Mouse (Mus musculus): ENCODE data around the gene Tpx2. TPM values are rescaled to one million over a fixed set of nuclear protein-coding genes. Genes with fewer than 3 reads are reported as not detected.
A peak's percentile ranks its signal among the peaks of the same experiment; 100 is the strongest.

The Tpx2 gene
- polyA plus RNA-seq, 1 experiment = 183 TPM

- Histone ChIP-seq H3K4me1 (ENCODE audit: control insufficient read depth, insufficient read depth, low read length) (peaks cover 14% of the 10 kb centered on the region), H3K27me3 (ENCODE audit: control insufficient read depth, insufficient read depth, low read length, poor library complexity, severe bottlenecking) (no peaks in the 10 kb centered on the region), H3K9me3 (replicated peaks; ENCODE audit: control insufficient read depth, insufficient read depth, low read length, poor library complexity, severe bottlenecking) (no peaks in the 10 kb centered on the region), H3K9ac (ENCODE audit: low read depth, poor library complexity, severe bottlenecking) (no peak overlapping the region), H3K27ac (ENCODE audit: insufficient read depth, low read length) (peak overlapping the region; percentile 23; the same call in 1 of the 2 replicates), H3K36me3 (ENCODE audit: control insufficient read depth, insufficient read depth, low read length, poor library complexity, severe bottlenecking) (no peaks in the 10 kb centered on the region), H3K4me3 (ENCODE audit: low read depth, low read length) (no peak overlapping the region)
- TF ChIP-seq EP300 (IDR thresholded peaks at IDR 0.05; ENCODE audit: insufficient read depth, low read depth, low read length) = no peak
Measured at GRCm38 (mm10) chr2:152817596-152818291, 30.0 kb upstream of the Tpx2 start.

- peaks cover 14% of the 10 kb centered on the region for H3K4me1 ChIP-seq (ENCODE audit: control insufficient read depth, insufficient read depth, low read length)
- H3K9ac ChIP-seq (ENCODE audit: low read depth, poor library complexity, severe bottlenecking) = no peak overlapping the region
- no peaks in the 10 kb centered on the region for H3K36me3 ChIP-seq (ENCODE audit: control insufficient read depth, insufficient read depth, low read length, poor library complexity, severe bottlenecking)
- TF ChIP-seq EP300 (IDR thresholded peaks at IDR 0.05; ENCODE audit: insufficient read depth, low read depth, low read length) = no peak
- TF ChIP-seq CTCF (IDR thresholded peaks at IDR 0.05; ENCODE audit: low read depth, low read length) = no peak
- no peak for TF ChIP-seq POLR2A (IDR thresholded peaks at IDR 0.05; ENCODE audit: insufficient read depth, low read length)
- peak overlapping the region; percentile 79; the same call in 1 of the 2 replicates for H3K27ac ChIP-seq (ENCODE audit: insufficient read depth, low read length)
- no peak overlapping the region for H3K4me3 ChIP-seq (ENCODE audit: low read depth, low read length)
- no peaks in the 10 kb centered on the region for H3K9me3 ChIP-seq (replicated peaks; ENCODE audit: control insufficient read depth, insufficient read depth, low read length, poor library complexity, severe bottlenecking)
- H3K27me3 ChIP-seq (ENCODE audit: control insufficient read depth, insufficient read depth, low read length, poor library complexity, severe bottlenecking) = no peaks in the 10 kb centered on the region
Measured at GRCm38 (mm10) chr2:152818679-152819078, 29.1 kb upstream of the Tpx2 start.

GRCm38 (mm10) chr2:152819097-152819624 lies 28.6 kb upstream of the Tpx2 start:
- no peaks in the 10 kb centered on the region for H3K9me3 ChIP-seq (replicated peaks; ENCODE audit: control insufficient read depth, insufficient read depth, low read length, poor library complexity, severe bottlenecking)
- 0 out of 2 replicates have a peak overlapping the region, but pooled peaks have one; percentile 10 for H3K9ac ChIP-seq (ENCODE audit: low read depth, poor library complexity, severe bottlenecking)
- TF ChIP-seq POLR2A (IDR thresholded peaks at IDR 0.05; ENCODE audit: insufficient read depth, low read length) (no peak), EP300 (IDR thresholded peaks at IDR 0.05; ENCODE audit: insufficient read depth, low read depth, low read length) (no peak), CTCF (IDR thresholded peaks at IDR 0.05; ENCODE audit: low read depth, low read length) (no peak)
- H3K4me1 ChIP-seq (ENCODE audit: control insufficient read depth, insufficient read depth, low read length) = peaks cover 15% of the 10 kb centered on the region
- peak overlapping the region; percentile 79 for H3K27ac ChIP-seq (ENCODE audit: insufficient read depth, low read length)
- H3K27me3 ChIP-seq (ENCODE audit: control insufficient read depth, insufficient read depth, low read length, poor library complexity, severe bottlenecking) = no peaks in the 10 kb centered on the region
- no peaks in the 10 kb centered on the region; the same call in 1 of the 2 replicates for H3K36me3 ChIP-seq (ENCODE audit: control insufficient read depth, insufficient read depth, low read length, poor library complexity, severe bottlenecking)
- no peak overlapping the region for H3K4me3 ChIP-seq (ENCODE audit: low read depth, low read length)

GRCm38 (mm10) chr2:152819926-152820325 lies 27.8 kb upstream of the Tpx2 start:
- Histone ChIP-seq H3K27ac (ENCODE audit: insufficient read depth, low read length) (peak overlapping the region; percentile 79), H3K4me3 (ENCODE audit: low read depth, low read length) (no peak overlapping the region), H3K36me3 (ENCODE audit: control insufficient read depth, insufficient read depth, low read length, poor library complexity, severe bottlenecking) (no peaks in the 10 kb centered on the region; the same call in 1 of the 2 replicates), H3K4me1 (ENCODE audit: control insufficient read depth, insufficient read depth, low read length) (peaks cover 17% of the 10 kb centered on the region), H3K9me3 (replicated peaks; ENCODE audit: control insufficient read depth, insufficient read depth, low read length, poor library complexity, severe bottlenecking) (no peaks in the 10 kb centered on the region), H3K27me3 (ENCODE audit: control insufficient read depth, insufficient read depth, low read length, poor library complexity, severe bottlenecking) (no peaks in the 10 kb centered on the region), H3K9ac (ENCODE audit: low read depth, poor library complexity, severe bottlenecking) (peak overlapping the region; percentile 36)
- no peak for TF ChIP-seq CTCF (IDR thresholded peaks at IDR 0.05; ENCODE audit: low read depth, low read length)
- no peak for TF ChIP-seq POLR2A (IDR thresholded peaks at IDR 0.05; ENCODE audit: insufficient read depth, low read length)
- no peak for TF ChIP-seq EP300 (IDR thresholded peaks at IDR 0.05; ENCODE audit: insufficient read depth, low read depth, low read length)

GRCm38 (mm10) chr2:152820369-152820768 lies 27.4 kb upstream of the Tpx2 start:
- Histone ChIP-seq H3K36me3 (ENCODE audit: control insufficient read depth, insufficient read depth, low read length, poor library complexity, severe bottlenecking) (no peaks in the 10 kb centered on the region; the same call in 1 of the 2 replicates), H3K27me3 (ENCODE audit: control insufficient read depth, insufficient read depth, low read length, poor library complexity, severe bottlenecking) (no peaks in the 10 kb centered on the region), H3K9ac (ENCODE audit: low read depth, poor library complexity, severe bottlenecking) (peak overlapping the region; percentile 36; the same call in 1 of the 2 replicates), H3K4me3 (ENCODE audit: low read depth, low read length) (no peak overlapping the region), H3K9me3 (replicated peaks; ENCODE audit: control insufficient read depth, insufficient read depth, low read length, poor library complexity, severe bottlenecking) (no peaks in the 10 kb centered on the region), H3K4me1 (ENCODE audit: control insufficient read depth, insufficient read depth, low read length) (peaks cover 20% of the 10 kb centered on the region), H3K27ac (ENCODE audit: insufficient read depth, low read length) (peak overlapping the region; percentile 95)
- TF ChIP-seq EP300 (IDR thresholded peaks at IDR 0.05; ENCODE audit: insufficient read depth, low read depth, low read length) (peak; percentile 98), POLR2A (IDR thresholded peaks at IDR 0.05; ENCODE audit: insufficient read depth, low read length) (no peak)

- Histone ChIP-seq H3K9ac (ENCODE audit: low read depth, poor library complexity, severe bottlenecking) (no peak overlapping the region), H3K27me3 (ENCODE audit: control insufficient read depth, insufficient read depth, low read length, poor library complexity, severe bottlenecking) (no peaks in the 10 kb centered on the region), H3K4me1 (ENCODE audit: control insufficient read depth, insufficient read depth, low read length) (peaks cover 16% of the 10 kb centered on the region), H3K27ac (ENCODE audit: insufficient read depth, low read length) (peak overlapping the region; percentile 95), H3K36me3 (ENCODE audit: control insufficient read depth, insufficient read depth, low read length, poor library complexity, severe bottlenecking) (no peaks in the 10 kb centered on the region; the same call in 1 of the 2 replicates), H3K9me3 (replicated peaks; ENCODE audit: control insufficient read depth, insufficient read depth, low read length, poor library complexity, severe bottlenecking) (no peaks in the 10 kb centered on the region), H3K4me3 (ENCODE audit: low read depth, low read length) (no peak overlapping the region)
- TF ChIP-seq CTCF (IDR thresholded peaks at IDR 0.05; ENCODE audit: low read depth, low read length) (no peak), POLR2A (IDR thresholded peaks at IDR 0.05; ENCODE audit: insufficient read depth, low read length) (no peak), EP300 (IDR thresholded peaks at IDR 0.05; ENCODE audit: insufficient read depth, low read depth, low read length) (no peak)
Measured at GRCm38 (mm10) chr2:152821023-152821422, 26.7 kb upstream of the Tpx2 start.
